Mouse (Mus musculus) stomach, postnatal 0 days (tissue): ENCODE measurements around the gene Itpk1. TPM values are rescaled to one million over a fixed set of nuclear protein-coding genes. Genes with fewer than 3 reads are reported as not detected.

ENCODE experiments used
- ATAC-seq: fragments of 200-750 bp; cut with Nextera tagmentation; 2 replicates; pipeline ENCODE4 v1.8.0; 2017; ENCODE audit not compliant: low FRiP score, low TSS enrichment
- DNase-seq: peaks from one replicate; pipeline ENCODE4 v3.0.0-alpha.2; 2016; ENCODE audit warnings: low spot score
- H3K27ac ChIP-seq: fragments of 300-500 bp; sonication (generic); replicated peaks from 2 replicates; pipeline ENCODE4 v1.5.1; 2014; ENCODE audit warnings: mild to moderate bottlenecking, control low read depth
- H3K27me3 ChIP-seq: fragments of 300-500 bp; sonication (generic); 2 replicates; pipeline ENCODE4 v1.6.1; 2014; ENCODE audit warnings: low read length; ENCODE audit not compliant: control insufficient read depth, insufficient read depth
- H3K36me3 ChIP-seq: fragments of 300-500 bp; sonication (generic); 2 replicates; pipeline ENCODE4 v1.6.1; 2014; ENCODE audit warnings: low read length, mixed read lengths; ENCODE audit not compliant: control insufficient read depth, insufficient read depth
- H3K4me1 ChIP-seq: fragments of 300-500 bp; sonication (generic); replicated peaks from 2 replicates; pipeline ENCODE4 v1.6.1; 2014; ENCODE audit warnings: antibody characterized with exemption; ENCODE audit not compliant: control insufficient read depth, insufficient read depth
- H3K4me2 ChIP-seq: fragments of 300-500 bp; sonication (generic); replicated peaks from 2 replicates; pipeline ENCODE4 v1.6.1; 2014; ENCODE audit warnings: low read depth, mild to moderate bottlenecking, control low read depth, moderate library complexity
- H3K4me3 ChIP-seq: fragments of 300-500 bp; sonication (generic); 2 replicates; pipeline ENCODE4 v1.5.1; 2014; ENCODE audit warnings: low read depth, low read length, control low read depth
- H3K9ac ChIP-seq: fragments of 300-500 bp; sonication (generic); 2 replicates; pipeline ENCODE4 v1.6.1; 2014; ENCODE audit warnings: mild to moderate bottlenecking, low read length, control low read depth, mixed read lengths
- H3K9me3 ChIP-seq: fragments of 300-500 bp; sonication (generic); 2 replicates; pipeline ENCODE4 v1.6.1; 2016; ENCODE audit warnings: low read length; ENCODE audit not compliant: control insufficient read depth
- CTCF ChIP-seq: IDR thresholded peaks from 2 replicates; pipeline ENCODE4 v1.5.1; 2016; ENCODE audit warnings: antibody characterized with exemption, low read depth, mild to moderate bottlenecking, moderate library complexity
- EP300 ChIP-seq: optimal IDR thresholded peaks from 2 replicates; pipeline ENCODE3; 2016; ENCODE audit warnings: antibody characterized with exemption
- WGBS: fragments of 180-500 bp; shearing (Covaris S2); extraction: QIAGEN DNeasy Blood & Tissue Kit; methylation state at CpG from one replicate; pipeline ENCODE4 v1.1.7; 2014; 5-methylcytosine and 5-hydroxymethylcytosine counted together
- polyA plus RNA-seq: library from polyadenylated mRNA; unstranded; fragments of >200 nt; fragmentation: Nextera tagmentation; extraction: Ambion mirVana; gene quantifications from 2 replicates; pipeline ENCODE4 v1.2.1, GENCODE M21; 2015

Gene Itpk1
- polyA plus RNA-seq, 1 experiment from 2014 or later, result 21.5 TPM

DNA sequence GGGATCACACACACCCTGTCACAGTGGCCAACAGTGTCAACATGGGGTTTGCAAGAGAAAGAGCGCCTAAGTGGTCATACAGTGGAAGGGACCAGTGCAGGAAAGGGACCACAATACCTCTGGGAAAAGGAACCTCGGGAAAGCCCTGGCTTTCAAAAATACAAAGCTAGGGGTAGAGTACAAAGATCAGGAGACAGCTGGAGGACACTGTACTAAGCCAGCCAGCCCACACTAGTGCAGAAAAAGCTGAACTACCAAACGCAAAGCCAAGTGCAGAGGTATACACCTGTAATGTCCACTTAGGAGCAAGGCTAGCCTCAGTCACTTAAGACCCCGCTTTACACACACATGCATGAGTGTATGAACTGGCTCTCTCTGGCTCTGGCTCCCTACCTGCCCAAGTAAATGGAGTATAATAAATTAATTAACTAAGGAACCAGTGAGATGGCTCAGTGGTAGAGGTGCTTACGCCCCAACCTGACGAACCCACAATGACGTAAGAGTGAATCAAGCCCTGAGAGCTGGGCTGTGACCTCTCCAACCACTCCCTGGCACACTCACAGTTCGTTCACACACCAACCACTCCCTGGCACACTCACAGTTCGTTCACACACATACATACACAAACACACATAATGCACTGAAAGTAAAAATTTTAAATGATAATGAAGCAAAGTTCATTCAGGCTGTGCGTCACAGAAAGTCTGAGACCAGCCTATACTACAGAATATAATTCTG, 39.1 kb downstream of the Itpk1 start:
- H3K27me3 ChIP-seq, result no peaks in the 10 kb centered on the region
- H3K9ac ChIP-seq, result no peak overlapping the region
- no peak overlapping the region for H3K4me3 ChIP-seq
- H3K9me3 ChIP-seq, result no peaks in the 10 kb centered on the region
- DNase-seq (no peak), ATAC-seq (peak; percentile 72)
- H3K4me2 ChIP-seq, result no peak overlapping the region
- no peaks in the 10 kb centered on the region for H3K36me3 ChIP-seq
- TF ChIP-seq EP300 (no peak), CTCF (no peak)
- H3K4me1 ChIP-seq, result no peaks in the 10 kb centered on the region
- WGBS, result 79% methylated on average over 10 of the region's 10 CpGs
- H3K27ac ChIP-seq, result no peak overlapping the region

DNA sequence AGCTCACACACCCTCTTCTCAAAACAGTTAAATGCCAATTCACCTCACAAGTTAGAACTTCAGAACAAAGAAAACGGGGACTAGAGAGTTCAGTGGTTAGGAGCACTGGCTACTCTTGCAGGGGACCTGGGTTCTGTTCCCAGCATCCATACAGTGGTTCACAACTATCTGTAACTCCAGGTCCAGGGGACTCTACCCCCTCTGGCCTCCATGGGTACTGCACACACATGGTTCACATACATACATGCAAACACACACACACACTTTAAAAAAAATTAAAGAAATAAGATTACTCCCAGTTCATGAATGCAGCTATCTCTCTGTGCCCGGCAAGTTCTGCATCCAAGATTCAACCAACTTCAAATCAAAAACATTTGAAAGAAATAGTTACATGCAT, 40.7 kb downstream of the Itpk1 start:
- H3K27ac ChIP-seq, result no peak overlapping the region
- no peak for DNase-seq
- WGBS, result 100% methylated on average over 2 of the region's 2 CpGs
- ATAC-seq, result no peak
- no peaks in the 10 kb centered on the region for H3K27me3 ChIP-seq
- H3K4me3 ChIP-seq, result no peak overlapping the region
- H3K9ac ChIP-seq, result no peak overlapping the region
- H3K4me1 ChIP-seq, result no peaks in the 10 kb centered on the region
- TF ChIP-seq EP300 (no peak), CTCF (0 out of 2 replicates have a peak, but pooled peaks have one; percentile 6)
- H3K4me2 ChIP-seq, result no peak overlapping the region
- H3K36me3 ChIP-seq, result no peaks in the 10 kb centered on the region
- H3K9me3 ChIP-seq, result no peaks in the 10 kb centered on the region

GRCm38 (mm10) chr12:102663349-102664051, 41.2 kb downstream of the Itpk1 start:
- no peak for ATAC-seq
- TF ChIP-seq EP300 (no peak), CTCF (no peak)
- DNase-seq, result no peak

DNA sequence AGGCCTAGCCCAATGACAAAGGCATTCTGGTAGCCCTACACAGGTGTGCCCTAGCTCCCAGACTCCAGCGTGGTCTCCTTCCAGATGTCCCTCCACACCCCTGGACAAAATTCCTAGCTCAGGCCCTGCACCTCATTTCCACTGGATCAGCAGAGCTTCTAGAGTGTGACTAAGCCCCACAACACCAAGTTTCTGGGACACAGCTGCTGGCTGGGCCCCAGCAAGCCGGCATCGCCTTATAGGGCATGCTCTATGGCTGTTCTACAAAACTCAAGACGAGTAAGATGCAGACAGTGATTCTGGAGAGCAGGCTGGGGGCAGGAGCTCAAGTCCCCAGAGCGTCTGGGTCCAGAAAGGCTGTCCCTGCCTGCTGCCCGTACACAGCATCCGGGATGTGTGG, 43.0 kb downstream of the Itpk1 start:
- H3K9me3 ChIP-seq, result no peaks in the 10 kb centered on the region
- H3K4me2 ChIP-seq, result no peak overlapping the region
- WGBS, result 63% methylated on average over 7 of the region's 7 CpGs
- H3K4me1 ChIP-seq, result no peaks in the 10 kb centered on the region
- no peaks in the 10 kb centered on the region for H3K27me3 ChIP-seq
- no peak for DNase-seq
- H3K27ac ChIP-seq, result peak overlapping the region; percentile 73
- H3K9ac ChIP-seq, result 0 out of 2 replicates have a peak overlapping the region, but pooled peaks have one; percentile 8
- TF ChIP-seq CTCF (no peak), EP300 (no peak)
- H3K36me3 ChIP-seq, result no peaks in the 10 kb centered on the region
- ATAC-seq, result peak; percentile 32; the same call in 1 of the 2 replicates
- H3K4me3 ChIP-seq, result no peak overlapping the region

More at GRCm38 (mm10) chr12:102663349-102664051, 41.2 kb downstream of the Itpk1 start:
- Histone ChIP-seq H3K27me3 (no peaks in the 10 kb centered on the region), H3K9me3 (no peaks in the 10 kb centered on the region), H3K4me1 (no peaks in the 10 kb centered on the region), H3K27ac (no peak overlapping the region), H3K4me2 (no peak overlapping the region), H3K4me3 (no peak overlapping the region), H3K36me3 (no peaks in the 10 kb centered on the region), H3K9ac (no peak overlapping the region)
- WGBS, result 82% methylated on average over 11 of the region's 11 CpGs

DNA sequence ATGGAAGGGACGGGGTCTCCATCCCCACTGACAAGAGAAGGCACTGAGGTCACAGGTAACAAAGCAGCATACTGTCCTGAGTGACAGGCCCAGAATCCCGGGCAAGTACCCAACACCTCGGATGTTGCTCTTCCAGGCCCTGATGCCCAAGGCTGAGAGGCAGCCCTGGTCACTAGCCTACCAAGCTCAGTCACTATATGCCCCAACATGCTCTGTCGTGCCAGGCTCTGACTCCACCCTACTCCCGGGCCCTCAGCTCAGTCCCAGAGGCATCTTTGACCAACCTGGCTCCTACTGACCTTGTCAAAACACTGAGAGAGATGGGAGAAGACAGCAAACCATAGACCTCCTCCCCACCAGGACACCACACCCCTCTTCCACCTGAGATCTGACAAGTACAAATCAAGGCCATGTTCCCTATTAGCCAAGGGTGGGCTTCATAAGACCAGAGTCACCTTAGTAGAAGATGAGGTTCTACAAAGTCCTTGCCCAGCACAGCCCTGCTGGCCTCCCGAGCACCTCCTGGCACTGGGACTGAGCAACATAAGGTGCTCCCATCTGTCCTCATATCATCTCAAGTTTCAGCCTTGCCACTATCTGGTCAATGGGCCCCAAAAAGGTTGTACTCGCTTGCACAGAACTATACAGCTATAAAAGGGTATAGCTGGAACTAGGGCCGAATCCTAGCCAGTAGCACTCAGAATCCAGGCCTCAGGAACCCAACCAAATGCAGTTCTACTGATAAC, 43.7 kb downstream of the Itpk1 start:
- DNase-seq (no peak), ATAC-seq (no peak)
- no peaks in the 10 kb centered on the region for H3K36me3 ChIP-seq
- TF ChIP-seq CTCF, result no peak
- TF ChIP-seq EP300, result no peak
- H3K27me3 ChIP-seq, result no peaks in the 10 kb centered on the region
- H3K9ac ChIP-seq, result no peak overlapping the region
- no peaks in the 10 kb centered on the region for H3K9me3 ChIP-seq
- H3K4me3 ChIP-seq, result no peak overlapping the region
- peak overlapping the region; percentile 73 for H3K27ac ChIP-seq
- no peaks in the 10 kb centered on the region for H3K4me1 ChIP-seq
- H3K4me2 ChIP-seq, result no peak overlapping the region
- WGBS, result 88% methylated on average over 8 of the region's 8 CpGs
